Mouse (Mus musculus): ENCODE results near the gene Ppp5c.

DNA sequence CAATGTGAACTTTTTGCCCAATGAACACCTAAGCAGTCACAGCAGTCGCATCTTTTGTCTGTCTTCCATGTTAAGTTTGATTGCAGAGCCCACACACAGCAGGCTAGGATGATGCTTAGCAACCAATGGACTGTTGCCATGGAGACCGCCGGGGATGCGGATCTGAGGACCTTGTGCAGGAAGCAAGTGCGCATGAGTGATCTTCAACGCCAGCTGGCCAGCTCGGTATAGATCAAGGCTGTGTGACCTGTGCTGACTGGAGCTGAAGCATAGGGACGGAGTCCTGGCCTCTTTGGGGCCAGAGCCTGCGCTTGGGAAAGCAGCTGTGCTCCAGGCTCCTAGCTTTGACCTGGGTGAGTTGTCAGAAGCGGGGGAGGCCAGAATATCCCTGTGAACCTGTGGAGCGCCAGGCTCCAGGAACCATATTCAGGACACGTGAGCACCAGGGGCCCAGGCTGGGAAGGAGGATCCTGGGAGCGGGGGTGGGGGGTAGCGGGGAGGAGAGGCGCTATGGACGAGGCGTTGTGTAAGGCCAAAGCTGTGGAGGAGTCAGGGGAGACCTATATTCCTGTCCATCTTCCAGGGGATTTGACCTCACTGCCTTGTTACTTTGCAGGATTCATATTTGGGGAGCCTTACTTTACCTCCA is 68.1 kb downstream of the Ppp5c start, which contains the start of gene Pnmal1:
- TF ChIP-seq POLR2A (IDR thresholded peaks at IDR 0.05; ENCODE audit: control insufficient read depth, extremely low read depth, insufficient read depth, low read length, poor library complexity) = no peak
- no peak for TF ChIP-seq CTCF (IDR thresholded peaks at IDR 0.05; ENCODE audit: borderline replicate concordance, control insufficient read depth, extremely low read depth, insufficient read depth, low read length, poor library complexity)
